Mouse (Mus musculus) layer of hippocampus, postnatal 14 days (tissue): ENCODE results near the gene H3f3b. TPM values are rescaled to one million over a fixed set of nuclear protein-coding genes. Genes with fewer than 3 reads are reported as not detected.

Experiments
- DNase-seq, 2 experiments: peaks; one replicate each; pipeline ENCODE4 v3.0.0; 2021 to 2022; ENCODE audit warnings: low spot score in 2 of 2, mixed read lengths in 1 of 2
- long read RNA-seq, 2 experiments: library from polyadenylated mRNA; stranded (forward); transcript quantifications; one replicate each; pipeline ENCODE4 v2.0.0; 2021
- total RNA-seq, 2 experiments: library from RNA; stranded (reverse); gene quantifications; 2 replicates each; pipeline ENCODE4 v1.2.3; 2021

H3f3b gene
- 100 to 1,000 TPM; 338 to 355 TPM for total RNA-seq
- long read RNA-seq, experiment 1, transcript H3f3b-203 (3 exons, 773 nt), result minor isoform, 12 of 590 reads
- long read RNA-seq, experiment 1, transcript H3f3b-201 (4 exons, 1,993 nt), result major isoform, 543 of 590 reads
- long read RNA-seq, experiment 1, partial matches to known transcripts, result 1 of 590 reads
- long read RNA-seq, experiment 1, other reads (novel, unspliced or antisense), result 34 of 590 reads
- long read RNA-seq, experiment 2, transcript H3f3b-201 (4 exons, 1,993 nt), result major isoform, 727 of 820 reads
- long read RNA-seq, experiment 2, transcript H3f3b-203 (3 exons, 773 nt), result minor isoform, 22 of 820 reads
- long read RNA-seq, experiment 2, partial matches to known transcripts, result 0 of 820 reads
- long read RNA-seq, experiment 2, other reads (novel, unspliced or antisense), result 71 of 820 reads

DNA sequence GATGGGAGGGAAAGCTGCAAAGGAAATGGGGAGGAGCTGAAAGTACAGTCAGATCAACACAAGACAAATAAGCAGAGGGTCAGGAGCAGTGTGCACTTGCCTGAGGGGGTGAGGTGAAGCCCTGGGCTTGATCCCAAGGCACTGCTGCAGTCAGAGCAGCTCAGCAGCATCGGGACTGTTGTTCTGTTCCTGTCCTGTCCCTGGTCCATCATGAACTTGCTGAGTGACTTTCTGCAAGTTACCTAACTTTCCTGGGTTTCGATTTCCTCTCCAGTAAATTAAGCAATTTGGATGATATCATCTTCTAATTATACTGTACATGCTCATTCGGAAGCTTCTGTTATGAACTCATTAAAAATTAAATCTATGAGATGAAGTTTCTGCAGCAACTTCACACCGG is at the start of gene H3f3b:
Gene H3f3b, minus strand, starts transcription at position 207 of the 400 bp plus-strand sequence.
- DNase-seq, result no peak

DNA sequence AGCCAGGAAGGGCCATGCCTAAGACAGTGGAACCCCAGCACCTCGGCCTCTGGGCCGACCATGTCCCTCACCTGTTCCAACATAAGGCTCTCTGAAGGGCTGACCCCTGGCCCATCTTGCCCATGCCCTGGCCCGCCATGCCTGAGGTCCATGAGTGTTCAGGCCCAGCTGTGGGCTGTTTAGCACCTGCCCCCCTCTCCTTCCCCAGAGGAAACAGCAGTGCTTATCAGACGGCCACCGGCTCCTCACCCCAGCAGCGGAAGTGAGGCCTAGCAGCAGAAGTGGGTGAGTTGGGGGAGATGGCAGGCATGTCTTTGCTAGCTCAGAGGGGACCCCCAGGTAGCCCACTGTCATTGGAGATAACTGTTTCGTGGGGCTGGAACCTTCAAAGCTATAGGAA is 49.1 kb upstream of the H3f3b start:
- no peak for DNase-seq

DNA sequence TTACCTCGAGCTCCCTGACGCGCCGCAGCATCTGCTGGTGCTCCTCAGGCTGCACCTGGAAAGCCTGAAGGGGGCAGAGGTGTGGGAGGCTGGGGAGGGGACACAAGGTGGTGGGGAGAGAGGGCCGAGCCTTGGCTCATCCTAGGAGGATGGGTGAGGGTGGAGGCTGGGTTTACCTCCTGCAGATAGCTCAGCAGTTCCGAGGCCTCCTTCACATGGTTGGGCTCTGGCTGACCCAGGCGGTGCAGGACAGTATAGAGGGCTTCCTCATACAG is 48.4 kb upstream of the H3f3b start:
- no peak for DNase-seq

DNA sequence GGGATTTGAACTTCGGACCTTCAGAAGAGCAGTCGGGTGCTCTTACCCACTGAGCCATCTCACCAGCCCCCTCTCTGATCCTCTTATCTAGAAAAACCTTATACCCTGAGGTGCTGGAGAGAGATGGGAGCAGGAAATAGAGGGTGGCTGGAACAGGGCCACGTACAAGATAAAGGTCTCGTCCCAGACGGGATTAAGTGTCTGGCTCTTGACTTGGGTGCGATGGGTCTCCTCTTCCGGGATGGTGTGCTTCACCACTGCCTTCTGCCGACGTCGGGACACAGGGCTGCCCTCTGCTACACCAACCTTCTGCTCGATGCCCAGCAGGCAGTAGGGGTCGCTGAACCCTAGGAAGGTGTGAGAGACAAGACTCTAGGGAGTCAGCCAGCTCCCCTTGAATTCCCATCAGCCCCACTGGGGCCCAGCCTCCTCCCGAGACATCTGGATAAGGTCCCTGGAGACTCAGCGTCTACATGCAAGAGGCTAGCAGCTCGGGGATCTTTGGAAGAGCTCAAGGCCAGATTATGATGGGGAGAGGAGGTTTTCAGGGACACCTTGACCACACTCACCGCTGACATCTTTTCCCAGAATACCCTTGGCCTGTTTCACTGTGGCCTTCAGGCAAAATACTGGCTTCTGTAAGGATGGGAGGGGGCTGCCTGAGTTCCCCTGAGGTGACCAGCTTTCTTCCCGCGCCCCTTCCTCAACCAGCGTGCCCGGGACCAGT is 47.9 kb upstream of the H3f3b start:
- no peak for DNase-seq

DNA sequence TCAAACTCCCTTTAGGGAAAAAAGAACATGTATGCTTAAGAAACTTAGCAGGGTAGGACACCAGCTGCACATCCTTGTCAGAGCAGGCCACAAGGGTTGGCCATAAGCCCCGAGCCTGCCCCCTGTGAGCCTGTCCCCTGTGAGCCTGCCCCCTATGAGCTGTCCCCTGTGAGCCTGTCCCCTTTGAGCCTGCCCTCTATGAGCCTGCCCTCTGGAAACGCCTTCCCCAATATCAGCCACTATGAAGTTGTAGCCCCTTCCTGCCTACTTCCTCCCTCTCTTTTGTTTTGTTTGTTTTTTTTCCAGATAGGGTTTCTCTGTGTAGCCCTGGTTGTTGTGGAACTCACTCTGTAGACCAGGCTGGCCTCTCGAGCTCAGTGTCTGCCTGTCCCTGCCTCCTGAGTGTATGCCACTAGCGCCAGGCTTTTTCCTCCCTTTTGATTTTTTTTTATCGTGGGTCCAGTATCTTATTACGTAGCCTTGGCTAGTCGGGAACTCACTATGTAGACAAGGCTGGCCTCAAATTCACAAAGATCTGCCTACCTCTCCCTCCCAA is 46.8 kb upstream of the H3f3b start:
- no peak for DNase-seq

DNA sequence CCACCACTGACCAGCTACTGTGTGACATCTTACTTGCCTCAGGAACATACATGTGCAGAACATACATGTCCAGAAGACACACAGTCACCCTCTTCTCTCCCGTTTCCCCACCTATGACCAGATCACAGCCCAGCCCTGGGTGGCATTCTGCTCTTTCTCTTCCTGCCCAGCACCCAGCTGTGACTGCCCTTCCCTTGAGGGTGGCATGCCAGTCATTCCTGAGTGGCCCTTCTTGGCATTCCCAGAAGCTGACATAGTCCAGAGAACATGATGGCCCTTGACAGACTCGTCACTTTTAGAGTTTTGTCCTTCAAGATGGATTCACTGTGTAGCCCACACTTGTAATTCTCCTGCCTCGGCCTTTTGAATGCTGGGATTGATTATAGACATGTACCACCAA is 44.8 kb upstream of the H3f3b start:
- no peak for DNase-seq

DNA sequence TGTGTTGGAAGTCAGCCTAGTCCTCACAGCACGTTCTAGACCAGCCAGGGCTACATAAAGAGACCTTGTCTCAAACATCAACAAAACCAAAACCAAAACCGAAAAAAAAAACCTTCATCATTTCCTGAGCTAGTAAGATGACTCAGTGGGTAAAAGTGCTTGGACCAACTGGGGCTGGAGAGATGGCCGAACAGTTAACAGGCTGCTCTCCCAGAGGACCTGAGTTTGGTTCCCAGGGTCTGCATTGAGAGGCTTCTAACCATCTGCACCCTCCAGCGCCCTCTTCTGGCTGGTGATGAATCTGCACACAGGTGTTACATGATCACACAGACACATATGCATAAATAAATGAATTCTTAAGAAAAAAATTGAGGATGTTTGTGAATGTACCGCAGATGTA is 43.7 kb upstream of the H3f3b start:
- no peak for DNase-seq

DNA sequence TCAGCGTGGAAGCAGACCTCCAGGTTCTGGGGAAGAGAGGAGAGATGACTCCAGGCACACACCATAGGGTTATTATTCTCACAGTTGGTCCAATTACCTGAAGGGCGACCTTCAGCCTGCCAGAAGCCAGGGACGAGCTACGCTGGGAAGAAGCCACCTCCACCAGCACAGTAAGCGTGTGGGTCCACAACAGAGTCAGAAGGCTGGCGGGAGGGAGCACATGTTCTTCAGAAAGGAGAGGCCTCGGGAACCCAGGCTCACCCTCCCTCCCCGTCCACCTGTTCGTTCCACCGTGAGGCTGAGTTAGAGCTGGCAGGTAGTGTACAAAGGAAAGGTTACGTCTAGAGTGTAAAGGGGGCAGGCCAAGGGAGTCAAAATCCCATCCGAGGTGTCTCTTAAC is 37.6 kb upstream of the H3f3b start:
- DNase-seq, result no peak

DNA sequence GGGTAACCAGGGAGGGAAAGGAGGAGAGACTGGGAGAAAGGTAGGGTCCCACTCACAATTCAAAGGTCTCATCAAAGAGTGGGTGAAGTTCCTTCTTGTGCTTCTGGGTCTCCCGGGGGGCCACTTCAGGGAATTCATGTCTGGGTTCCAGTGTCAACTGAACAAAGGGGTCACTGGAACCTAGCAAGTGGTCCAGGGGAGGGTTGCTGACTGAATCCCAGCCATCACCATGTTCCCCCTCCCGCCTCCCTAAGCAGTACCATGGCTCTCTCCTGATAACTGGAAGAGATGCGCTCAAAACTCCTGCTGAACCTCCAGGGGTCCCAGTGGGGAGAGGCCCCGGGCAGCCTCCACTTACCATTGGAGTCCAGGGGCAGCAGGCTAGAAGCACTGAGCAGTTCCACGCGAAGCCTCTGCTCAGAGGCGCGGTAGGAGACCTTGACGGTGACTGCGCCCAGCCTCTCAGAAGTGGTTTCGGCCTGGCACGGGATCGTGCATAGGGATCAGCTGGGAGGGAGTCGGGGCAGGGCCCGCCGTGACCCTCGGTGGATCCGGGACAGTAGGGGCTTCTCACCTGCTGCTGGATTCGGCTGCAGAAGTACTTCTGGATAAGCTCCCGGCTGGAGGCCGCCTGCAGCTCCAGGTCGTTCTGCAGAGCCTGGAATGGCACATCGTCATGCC is 36.6 kb upstream of the H3f3b start:
- DNase-seq, result no peak

DNA sequence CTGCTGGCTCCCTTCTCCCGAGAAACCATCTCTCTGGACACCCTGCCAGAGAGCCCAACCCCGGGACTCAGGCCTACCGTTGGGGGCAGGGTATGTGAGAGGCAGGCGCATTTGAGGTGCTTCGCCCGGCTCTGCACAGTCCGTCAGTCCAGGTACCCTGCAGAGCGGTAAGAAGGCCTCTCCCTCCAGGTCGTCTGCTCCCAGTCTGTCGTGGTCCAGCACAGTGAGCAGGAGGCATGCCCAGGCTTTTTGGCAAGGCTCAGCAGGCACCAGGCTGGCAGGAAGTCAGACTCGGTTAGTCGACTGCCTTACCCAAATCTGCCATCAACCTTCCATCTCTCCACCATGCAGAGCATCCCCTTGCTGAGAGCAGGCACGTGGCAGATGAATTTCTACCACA is 35.8 kb upstream of the H3f3b start:
- DNase-seq, result peak in 1 of 2 experiments; percentile 70

DNA sequence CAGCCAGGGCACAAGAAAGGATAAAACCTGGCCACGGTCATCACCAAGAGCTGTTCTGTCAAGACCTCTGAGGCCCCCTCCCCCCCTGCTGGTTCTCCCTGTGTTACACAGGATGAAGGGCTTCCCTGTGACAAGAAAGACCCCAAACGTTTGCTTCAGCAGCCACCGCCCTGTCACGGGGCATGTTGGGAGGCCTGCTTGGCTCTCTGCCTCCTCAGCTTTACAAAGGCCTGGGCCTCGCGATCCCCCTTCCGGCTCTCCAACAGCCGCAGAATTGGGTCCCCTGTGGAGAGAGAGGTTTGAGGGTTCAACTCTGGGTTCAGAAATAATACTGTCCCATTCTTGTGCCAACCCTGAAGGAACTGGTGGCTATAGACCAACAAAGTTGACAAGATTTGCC is 34.8 kb upstream of the H3f3b start:
- DNase-seq, result no peak

DNA sequence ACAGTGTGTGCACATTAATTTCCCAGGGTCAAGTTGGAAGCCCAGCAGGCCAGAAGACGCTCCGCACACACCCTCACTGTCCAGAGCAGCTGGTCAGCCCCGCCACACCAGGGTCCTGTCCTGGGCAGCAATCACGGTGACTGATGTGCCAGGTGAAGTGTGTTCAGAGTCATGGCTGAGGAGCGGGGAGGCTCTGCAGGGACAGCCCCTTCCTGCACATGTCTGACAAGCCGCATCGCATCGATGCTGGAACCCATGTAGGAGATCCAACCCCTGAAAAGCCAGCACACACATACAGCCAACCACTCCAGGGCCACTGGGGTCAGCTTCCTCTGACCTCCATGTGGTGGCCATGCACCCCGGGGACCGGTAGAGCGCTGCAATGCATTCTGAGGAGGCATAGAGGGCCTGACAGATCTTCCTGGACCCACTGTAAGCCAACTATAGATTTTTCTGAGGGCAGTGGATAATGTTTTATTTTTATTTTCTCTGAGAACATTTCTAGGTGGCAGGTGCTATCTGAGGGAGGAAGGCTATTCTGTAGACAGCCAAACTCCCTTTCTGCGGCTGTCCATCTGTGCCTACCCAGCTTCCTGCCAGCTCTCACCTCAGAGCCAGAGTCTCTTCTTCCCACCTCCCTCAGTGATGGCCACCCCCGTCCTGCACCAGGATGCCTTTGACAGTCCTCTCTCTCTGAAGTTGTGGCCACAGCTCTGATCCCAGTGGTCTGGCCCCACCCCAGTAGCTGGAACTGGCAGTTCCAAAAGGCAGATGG is 34.1 kb upstream of the H3f3b start:
- peak in 1 of 2 experiments; percentile 43 for DNase-seq

DNA sequence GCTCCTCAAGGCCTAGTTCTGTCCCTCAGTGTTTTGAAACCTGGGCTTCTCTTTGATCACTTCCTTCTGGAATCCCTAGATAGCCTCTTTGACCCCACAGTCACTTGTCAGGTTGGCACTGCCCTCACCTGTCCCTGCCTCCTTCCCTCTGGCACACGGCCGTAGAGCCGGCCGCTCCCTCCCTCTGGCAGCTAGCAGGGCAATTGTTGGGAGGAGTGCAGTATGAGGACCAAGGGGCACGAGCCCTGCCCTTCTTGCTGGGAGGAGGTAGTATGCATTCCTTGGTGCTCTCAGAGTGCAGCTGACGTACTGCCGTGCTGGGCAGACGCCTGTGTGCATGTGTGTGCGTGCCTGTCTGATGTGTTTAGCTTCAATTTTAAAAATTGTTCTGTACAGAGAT is 32.8 kb upstream of the H3f3b start:
- DNase-seq, result no peak

DNA sequence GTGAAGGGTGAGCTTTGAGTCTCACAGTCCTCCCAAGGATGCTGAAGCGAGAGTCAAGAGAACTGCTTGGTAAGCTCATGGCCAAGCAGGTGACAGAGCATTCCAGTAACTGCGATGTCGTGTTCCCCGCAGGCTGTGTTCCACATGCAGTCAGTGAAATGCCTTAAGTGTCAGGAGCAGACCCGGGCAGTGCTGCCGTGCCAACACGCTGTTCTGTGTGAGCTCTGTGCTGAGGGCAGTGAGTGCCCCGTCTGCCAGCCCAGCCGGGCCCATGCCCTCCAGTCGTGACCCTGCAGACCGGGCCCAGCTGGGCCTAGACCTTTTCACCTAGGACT is 31.9 kb upstream of the H3f3b start:
- DNase-seq, result no peak

DNA sequence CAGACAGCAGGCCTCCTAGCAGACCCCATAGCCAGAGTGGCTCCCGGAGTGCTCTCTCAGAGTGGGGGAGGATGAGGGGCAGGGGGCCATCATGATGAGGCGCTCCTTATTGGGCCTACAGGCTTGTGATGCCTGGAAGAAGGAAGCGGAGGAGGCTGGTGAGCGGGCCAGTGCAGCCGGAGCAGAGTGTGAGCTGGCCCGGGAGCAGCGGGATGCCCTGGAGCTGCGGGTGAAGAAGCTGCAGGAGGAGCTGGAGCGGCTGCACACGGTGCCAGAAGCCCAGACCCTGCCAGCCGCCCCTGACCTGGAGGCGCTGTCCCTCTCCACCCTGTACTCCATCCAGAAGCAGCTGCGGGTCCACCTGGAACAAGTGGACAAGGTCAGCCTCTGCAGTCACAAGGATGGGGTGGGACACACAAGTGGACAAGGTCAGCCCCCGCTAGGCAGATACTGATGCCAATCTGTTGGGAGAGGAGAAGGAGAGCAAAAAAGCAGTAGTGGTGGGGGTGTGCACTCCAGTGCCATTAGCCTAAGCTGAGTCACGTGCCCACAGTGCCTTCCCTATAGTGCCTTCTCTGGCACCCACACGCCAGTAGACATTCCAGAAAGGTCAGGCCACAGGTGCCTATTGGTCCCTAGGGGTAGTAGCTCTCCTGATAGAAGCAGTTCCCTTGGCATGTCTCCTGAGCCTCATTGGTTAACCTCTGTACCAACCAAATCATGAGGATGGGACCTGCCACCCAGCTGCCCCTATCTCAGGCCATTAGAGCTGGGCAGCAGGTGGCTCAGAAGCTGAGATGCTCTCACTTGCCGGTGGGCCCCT is 31.3 kb upstream of the H3f3b start:
- no peak for DNase-seq

DNA sequence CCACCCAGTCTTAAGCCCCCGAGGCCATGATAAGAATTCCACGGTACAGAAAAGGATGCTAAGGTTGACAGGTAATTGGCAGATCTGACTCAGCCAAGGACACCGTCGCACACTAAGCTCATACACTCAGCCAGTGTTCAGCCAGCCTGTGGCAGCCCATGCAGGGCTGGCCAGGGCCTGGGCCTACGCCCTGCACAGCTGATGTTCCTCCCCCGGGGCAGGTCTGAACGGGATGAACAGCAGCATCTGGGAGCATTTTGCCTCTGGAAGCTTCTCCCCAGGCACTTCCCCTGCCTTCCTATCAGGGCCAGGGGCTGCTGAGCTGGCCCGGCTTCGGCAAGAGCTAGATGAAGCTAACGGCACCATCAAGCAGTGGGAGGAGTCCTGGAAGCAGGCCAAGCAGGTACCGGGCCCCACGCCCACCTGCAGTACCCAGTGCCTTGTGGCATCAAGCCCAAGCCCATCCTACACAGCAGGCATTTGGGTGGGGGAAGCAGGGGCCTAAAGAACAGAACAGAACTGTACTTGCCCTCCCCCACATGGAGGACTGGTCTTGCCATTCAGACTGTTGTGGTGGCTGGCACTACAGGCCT is 30.4 kb upstream of the H3f3b start:
- DNase-seq, result no peak

DNA sequence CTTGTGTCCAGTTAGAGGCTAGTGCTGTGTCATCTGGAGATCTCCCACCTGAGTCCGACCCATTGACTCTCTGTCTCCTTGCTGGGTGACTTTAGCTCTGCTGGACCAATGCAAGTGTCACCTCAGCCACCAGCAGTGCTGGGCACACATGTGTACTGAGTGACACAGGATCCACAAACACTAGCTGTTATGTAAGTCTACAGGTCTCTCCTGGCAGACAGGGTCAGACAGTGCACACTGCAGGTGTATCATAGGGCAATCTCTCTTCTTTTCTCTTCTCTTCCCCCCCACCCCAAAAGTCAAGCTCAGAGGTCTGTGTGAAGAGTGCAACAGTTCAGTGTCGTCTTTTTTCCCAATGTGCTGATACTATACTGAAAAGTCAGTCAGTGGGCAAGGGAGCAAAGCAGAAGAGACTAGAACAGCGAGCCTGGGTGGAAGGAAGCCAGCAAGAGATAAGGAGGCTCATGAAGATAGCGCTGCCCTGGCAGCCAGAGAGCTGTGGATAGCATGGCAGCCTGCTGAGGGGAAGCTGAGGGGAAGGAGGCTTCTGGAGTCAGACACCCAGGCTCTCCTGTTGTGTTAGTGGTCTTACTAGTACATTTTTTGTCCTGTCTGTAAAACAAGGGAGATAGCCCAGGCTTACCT is 29.6 kb upstream of the H3f3b start:
- DNase-seq, result no peak

DNA sequence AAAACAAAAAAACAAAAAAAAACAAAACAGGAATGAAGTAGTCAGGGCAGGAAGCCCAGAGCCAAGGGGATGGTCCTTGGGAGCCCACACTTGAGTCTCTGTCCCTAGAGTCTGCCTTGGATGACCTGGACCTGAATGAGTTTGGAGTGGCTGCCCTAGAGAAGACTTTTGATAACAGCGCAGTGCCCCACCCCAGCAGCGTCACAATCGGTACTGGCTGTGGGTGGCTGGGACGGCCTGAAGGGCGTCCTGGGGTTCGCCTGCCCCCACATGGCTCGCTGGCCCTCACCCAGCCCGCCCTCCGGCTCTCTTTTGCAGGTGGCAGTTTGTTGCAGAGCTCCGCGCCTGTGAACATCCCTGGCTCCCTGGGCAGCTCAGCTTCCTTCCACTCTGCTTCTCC is 28.1 kb upstream of the H3f3b start:
- DNase-seq, result no peak

DNA sequence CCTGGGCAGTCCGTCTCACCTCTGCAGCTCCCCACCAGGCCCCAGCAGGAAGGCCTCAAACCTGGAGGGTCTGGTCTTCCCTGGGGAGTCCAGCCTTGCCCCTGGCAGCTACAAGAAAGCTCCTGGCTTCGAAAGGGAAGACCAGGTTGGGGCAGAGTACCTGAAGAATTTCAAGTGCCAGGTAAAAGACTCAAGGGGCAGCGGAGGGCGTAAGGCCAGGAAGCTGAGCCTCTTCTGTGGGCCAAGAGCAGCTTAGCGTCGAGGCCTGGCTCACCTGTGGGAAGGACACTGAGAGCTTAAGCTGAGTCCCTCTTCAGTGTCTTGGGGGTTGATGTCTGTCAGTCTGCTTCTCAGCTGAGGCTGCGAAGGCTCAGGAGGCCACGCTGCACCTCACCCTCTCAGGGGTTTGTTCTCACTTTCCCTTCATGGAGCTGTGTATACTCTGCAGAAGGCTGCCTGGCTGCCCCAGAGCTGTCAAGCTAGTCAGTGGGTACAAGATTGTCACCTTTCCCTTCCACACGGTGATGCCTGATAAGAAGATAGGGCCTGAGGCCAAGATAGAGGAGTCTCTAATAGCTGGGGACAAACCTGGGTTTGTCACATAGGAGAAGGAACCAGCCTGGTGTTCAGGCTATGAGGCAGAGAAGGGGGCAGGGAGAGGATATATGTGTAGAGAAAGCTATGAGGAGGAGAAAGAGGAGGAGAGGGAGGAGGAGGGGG is 25.9 kb upstream of the H3f3b start:
- no peak for DNase-seq
